Mouse (Mus musculus): ENCODE measurements at regions not wholly inside any gene's neighbourhood (a gene's known extent, or its start where the extent isn't known, plus 50 kb on each side); places are given as distances from the start of the nearest gene placed in this dataset.

DNA sequence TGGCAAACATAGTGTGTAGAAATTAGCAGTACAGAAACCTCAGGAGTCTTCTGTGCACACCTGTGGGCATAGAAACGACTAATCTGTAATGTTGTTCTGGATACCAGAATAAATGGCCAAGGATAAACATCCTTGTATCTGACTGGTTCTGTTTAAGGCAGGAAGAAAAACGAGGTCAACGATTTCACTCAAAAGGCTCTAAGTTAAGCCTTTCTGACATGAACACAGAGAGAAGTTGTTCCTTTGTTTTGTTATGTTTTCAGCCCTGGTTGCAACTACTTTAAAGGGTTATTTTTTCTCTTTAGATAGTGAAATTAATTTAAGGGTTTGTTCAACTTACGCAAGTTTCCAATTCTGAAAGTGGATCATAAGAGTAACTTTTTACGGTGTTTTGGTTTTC, 299.6 kb upstream of the Kif18a start:
- Histone ChIP-seq H3K27ac (no peak overlapping the region), H3K4me2 (no peak overlapping the region), H3K27me3 (no peaks in the 10 kb centered on the region), H3K4me1 (no peaks in the 10 kb centered on the region), H3K9me3 (no peaks in the 10 kb centered on the region), H3K4me3 (no peak overlapping the region), H3K9ac (no peak overlapping the region), H3K36me3 (no peaks in the 10 kb centered on the region)
- 83% methylated on average over 5 of the region's 5 CpGs for WGBS
- ATAC-seq (ENCODE audit: insufficient number of reproducible peaks, low FRiP score, low TSS enrichment, low read depth), result no peak

DNA sequence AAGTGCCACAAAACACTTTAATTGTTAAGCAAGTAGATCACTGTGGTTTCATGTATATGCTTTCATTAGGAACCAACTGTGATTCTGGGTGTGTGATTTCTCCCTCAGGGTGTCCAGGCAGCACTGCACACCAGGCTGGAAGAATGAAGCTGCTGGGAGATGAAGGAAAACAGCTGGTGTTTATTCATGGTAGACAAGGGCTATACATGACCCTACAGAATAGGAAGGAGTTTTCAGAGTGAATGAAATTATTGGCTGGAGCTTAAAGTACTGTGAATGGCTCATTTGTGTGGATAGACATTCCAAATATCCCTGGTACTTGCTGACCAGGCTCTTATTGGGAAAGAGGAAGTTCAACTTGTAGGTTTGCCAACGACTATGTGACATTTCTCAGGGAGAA, 264.3 kb upstream of the Kif18a start:
- no peak for ATAC-seq (ENCODE audit: insufficient number of reproducible peaks, low FRiP score, low TSS enrichment, low read depth)
- Histone ChIP-seq H3K9ac (no peak overlapping the region), H3K36me3 (no peaks in the 10 kb centered on the region), H3K27ac (no peak overlapping the region), H3K27me3 (no peaks in the 10 kb centered on the region), H3K4me1 (no peaks in the 10 kb centered on the region), H3K9me3 (no peaks in the 10 kb centered on the region), H3K4me3 (no peak overlapping the region), H3K4me2 (no peak overlapping the region)
- 50% methylated on average over 1 of the region's 1 CpGs for WGBS

DNA sequence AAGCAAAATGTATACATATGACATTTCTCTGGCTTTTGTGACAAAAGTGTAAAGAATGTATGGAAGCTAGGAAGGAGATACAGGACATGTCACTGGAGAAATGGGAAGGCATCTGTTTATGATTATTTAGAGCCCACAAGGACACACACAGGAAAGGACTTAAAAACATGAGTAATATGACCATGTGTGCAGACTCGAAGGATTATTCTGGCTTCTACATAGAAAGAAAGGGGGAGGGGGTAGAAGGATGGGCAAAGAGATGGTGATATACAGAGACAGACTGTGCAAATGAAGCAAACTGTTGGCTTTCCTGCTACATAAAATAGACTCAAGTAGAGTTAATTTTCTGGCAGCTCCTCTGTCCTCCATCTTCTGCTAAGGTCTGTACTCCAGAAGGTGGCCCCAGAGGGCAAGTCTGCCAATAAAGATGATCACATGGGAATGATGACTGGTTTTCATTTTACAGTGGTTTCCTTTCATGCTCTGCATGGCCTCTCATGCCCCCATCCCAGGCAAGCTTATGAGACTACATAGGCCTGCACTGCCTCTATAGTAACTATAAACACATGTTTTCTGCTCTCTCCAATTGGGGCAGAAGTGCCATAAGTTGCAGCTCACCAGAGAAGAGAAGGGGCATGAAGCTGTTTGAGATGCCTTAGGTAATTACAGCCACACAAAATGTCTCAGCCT, 263.4 kb upstream of the Kif18a start:
- Histone ChIP-seq H3K4me1 (no peaks in the 10 kb centered on the region), H3K27me3 (no peaks in the 10 kb centered on the region), H3K9me3 (no peaks in the 10 kb centered on the region), H3K4me3 (no peak overlapping the region), H3K9ac (no peak overlapping the region), H3K4me2 (no peak overlapping the region), H3K36me3 (no peaks in the 10 kb centered on the region), H3K27ac (no peak overlapping the region)
- 26% methylated on average over 1 of the region's 1 CpGs for WGBS
- peak; percentile 58; the same call in 1 of the 2 replicates for ATAC-seq (ENCODE audit: insufficient number of reproducible peaks, low FRiP score, low TSS enrichment, low read depth)

DNA sequence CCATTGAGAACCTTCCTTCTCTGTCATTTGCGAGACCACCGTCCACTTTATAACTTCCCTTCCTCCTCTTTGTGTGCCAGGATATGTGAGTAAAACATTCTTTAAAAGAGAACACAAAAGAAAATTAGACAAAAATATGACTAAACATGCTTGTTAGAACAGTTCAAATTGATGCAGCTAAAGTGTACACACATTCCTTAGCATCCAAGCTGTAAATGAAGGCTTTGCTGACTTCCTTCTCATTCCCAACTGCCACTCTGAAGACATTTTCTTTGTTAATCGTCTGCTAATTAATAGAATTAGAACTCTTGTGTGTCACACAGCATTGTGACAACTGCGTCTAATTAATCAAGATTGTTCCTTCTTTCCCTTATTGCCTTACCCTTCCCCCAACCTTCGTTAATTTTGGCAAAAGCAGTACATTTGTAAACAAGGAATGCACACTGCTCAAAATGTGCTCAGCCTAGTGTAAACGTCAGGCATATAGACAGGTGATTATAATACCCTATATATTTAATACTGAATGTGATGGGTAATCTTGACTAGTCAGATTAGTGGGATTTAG, 242.3 kb upstream of the Kif18a start:
- no peak overlapping the region for H3K9ac ChIP-seq
- no peaks in the 10 kb centered on the region for H3K9me3 ChIP-seq
- no peak overlapping the region for H3K4me2 ChIP-seq
- no peaks in the 10 kb centered on the region for H3K4me1 ChIP-seq
- no peaks in the 10 kb centered on the region for H3K27me3 ChIP-seq
- no peak for ATAC-seq (ENCODE audit: insufficient number of reproducible peaks, low FRiP score, low TSS enrichment, low read depth)
- H3K4me3 ChIP-seq, result no peak overlapping the region
- 60% methylated on average over 6 of the region's 6 CpGs for WGBS
- no peaks in the 10 kb centered on the region for H3K36me3 ChIP-seq
- H3K27ac ChIP-seq, result no peak overlapping the region

Measured in limb, embryonic 15.5 days (tissue).